Mouse (Mus musculus): ENCODE results near the gene Ralgapa1.
"Not testable (repeated sequence)": the region's sequence is repeated elsewhere in the genome, so short reads cannot be mapped to it uniquely, and the experiment has no call there.

The Ralgapa1 gene

DNA sequence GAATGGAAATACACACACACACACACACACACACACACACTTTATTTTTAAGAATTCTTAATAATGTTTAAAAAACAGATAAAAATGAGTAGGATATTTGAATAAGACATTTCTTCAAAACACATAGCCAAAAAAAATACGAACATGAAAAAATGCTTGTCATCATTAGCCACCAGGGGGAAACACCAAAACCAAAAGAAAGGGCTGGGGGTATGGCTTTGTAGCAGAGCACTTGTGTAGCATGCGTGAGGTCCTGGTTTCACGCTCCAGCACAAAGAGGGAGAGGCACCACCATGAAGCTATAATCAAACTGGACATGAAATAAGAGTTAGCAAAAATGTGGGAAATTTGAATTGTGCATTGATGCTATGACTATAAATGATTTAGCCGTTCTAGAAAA is 19.8 kb downstream of the Ralgapa1 start:
- CTCF ChIA-PET: no interaction called here

DNA sequence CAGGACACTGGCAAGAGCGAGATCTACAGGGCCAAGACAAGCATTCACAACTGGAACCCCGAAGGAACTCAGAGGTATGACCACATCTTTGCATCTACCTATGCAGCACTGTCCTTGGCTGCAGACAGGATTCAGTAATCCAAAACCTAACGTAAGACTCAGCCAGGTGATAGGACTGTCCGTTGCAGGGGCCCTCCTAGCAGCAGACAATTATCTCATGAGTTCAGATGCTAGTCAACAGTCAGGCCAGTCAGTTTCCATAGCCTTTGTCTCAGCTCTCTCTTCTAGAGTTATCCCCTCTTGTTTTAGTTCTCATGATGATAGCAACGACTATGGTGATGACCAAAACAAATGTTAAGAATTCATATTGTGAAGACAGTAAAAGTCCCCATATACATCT is 20.8 kb downstream of the Ralgapa1 start:
- CTCF ChIA-PET: no interaction called here

DNA sequence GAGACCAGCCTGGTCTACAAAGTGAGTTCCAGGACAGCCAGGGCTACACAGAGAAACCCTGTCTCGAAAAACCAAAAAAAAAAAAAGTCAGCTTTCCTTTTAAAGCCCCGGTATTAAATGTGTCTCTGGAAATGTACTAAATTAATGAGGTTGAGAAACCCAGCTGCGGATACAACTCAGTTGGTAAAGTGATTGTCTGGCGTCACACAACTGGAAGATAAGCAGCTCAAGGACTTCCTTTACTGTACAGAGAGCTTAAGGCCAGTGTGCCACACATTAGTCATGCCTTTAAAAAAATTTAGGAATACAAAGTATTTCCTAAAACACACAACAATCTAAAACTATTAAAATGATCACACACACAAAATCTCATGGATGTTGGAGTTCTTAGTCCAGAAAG is 22.2 kb downstream of the Ralgapa1 start:
- CTCF ChIA-PET: no interaction called here

DNA sequence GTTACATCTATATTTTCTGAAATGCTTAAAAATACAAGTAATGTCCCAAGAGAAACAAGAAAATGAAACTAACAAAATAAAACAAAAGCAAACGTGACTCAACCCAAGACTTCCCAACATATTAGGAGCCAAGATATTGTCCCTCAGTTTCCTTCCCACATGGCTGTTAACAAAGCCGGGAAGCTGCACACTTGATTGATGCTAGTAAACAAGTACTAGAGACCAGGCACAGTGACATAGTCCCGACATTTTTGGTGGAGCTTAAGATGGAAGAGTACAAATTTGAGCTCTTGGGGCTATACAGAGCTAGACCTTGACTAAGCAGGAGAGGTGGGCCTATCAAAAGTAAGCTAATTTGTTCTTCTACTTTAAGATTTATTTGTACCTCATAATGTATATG is 23.9 kb downstream of the Ralgapa1 start:
- CTCF ChIA-PET: interaction anchor here (1.0 kb wide), 1 partner anchor 9 kb away, joined by 3 read pairs; no protein-coding TSS in a partner anchor

DNA sequence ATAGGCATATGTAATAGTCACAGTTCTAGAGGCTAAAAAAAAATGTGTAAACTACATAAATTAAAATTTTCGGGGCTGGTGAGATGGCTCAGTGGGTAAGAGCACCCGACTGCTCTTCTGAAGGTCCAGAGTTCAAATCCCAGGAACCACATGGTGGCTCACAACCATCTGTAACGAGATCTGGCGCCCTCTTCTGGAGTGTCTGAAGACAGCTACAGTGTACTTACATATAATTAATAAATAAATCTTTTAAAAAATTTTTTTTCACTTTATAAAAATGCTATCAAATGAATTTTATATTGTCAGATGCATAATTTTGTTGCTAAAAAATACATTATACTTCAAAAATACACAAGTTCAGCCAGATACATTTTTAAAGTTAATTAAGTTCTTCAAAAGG is 26.5 kb downstream of the Ralgapa1 start:
- CTCF ChIA-PET: not testable (repeated sequence)

DNA sequence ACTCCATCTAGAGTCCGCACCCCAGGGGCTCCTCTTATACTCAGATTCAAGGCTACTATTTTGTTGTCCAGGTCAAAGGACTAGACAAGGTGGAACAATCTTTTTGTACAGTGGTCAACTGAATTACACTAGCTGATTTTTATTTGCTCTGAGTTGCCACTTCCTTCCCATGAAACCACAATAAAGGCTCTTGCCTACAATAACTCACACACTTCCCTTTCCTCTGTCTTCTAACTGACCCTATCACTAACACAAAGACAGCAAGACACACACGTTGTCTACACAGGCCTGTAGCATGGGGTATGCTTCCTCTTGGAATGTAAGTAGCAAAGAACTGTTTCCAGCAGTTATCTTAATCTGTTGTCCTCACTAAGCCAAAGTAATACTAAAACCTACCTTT is 35.7 kb downstream of the Ralgapa1 start:
- CTCF ChIA-PET: no interaction called here

DNA sequence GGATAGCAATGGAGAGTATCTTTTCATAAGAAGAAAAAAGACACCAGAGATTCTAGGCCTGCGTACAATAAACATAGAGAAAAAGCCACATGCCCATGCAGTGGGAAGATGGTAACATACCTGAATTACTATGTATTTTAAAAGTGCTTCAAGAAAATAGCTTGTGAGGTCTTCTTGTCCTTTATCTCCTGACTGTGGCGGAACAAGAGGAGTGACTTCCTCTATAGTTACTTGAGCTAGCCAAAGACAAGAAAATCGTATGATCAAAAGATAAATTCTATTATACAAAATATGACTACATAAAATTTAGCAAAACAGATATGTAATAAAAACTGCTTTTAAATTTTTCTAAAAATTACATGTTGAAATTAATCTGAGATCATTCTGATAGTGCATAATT is 38.3 kb downstream of the Ralgapa1 start:
- CTCF ChIA-PET: interaction anchor here (0.5 kb wide), 1 partner anchor 51 kb away, joined by 3 read pairs; no protein-coding TSS in a partner anchor

DNA sequence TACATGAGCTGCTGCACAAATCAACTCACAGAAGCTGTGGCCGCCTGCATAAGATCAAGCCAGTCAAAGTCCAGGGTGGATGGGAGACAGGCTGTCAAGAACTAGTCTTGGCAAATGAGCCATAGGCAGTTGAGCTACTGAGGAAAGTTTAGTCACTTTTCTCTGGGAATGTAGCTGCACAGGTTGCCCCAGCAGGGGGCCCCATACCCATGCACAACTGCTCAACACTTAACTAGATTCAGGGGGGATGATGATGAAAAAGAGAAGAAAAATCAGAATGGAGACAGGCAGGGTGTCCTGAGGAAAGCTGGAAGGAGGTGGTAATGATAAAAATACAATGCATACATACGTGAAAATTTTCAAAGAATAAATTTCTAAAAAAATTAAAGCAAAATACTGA is 42.7 kb downstream of the Ralgapa1 start:
- CTCF ChIA-PET: no interaction called here

DNA sequence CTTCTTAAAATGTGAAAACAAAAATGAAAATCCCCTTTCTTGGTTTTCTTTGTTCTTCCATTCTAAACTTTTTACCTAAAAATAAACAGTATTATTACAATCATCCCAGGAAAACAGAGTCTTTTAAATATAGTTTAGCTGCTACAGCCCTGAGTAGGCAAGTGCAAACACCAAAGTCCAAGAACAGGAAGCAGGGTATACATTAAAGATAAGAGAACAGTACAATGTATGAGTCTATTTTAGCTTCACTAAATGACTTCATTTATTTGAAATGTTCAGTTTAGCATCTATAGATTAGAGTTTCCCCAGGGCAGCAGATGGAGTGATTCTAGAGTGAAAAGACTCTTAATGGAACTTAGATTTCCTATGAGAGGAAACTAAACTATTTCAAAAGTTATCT is 43.6 kb downstream of the Ralgapa1 start:
- CTCF ChIA-PET: no interaction called here

DNA sequence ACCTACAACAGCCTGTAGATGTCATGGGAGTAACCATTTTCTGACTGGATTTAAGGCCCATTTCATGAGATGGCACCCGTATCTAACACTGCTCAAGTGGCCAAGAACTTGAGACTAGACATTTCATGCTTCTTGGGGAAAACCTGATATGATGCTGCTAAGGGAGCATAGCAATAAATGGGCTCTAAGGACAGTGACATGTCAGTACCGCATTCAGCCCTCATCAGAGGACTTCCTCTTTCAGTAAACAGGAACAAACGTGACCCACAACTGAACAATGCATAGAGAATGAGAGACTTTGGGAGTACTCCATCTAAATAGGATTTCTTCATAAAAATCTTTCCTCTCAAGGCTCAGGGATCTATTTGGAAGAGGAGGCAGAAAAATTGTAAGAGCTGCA is 46.7 kb downstream of the Ralgapa1 start:
- CTCF ChIA-PET: no interaction called here

DNA sequence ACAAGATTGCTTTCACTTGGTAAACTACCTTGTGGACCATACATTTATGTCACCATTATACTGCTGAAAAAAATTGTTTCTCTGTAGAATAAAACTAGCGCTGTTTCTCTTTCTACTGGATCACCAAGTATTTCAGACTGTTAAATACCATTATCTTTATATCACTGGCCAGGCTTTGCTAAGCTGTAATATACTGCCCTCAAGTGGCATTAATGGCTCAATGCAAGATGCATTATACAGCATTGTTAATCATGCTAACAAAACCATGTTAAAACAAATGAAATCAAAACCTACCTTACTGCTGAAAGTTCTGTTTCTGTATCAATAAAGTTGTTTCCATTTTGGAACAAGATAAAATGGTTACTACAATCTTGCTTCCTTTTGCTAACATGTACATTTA is 100.6 kb downstream of the Ralgapa1 start:
- CTCF ChIA-PET: no interaction called here

DNA sequence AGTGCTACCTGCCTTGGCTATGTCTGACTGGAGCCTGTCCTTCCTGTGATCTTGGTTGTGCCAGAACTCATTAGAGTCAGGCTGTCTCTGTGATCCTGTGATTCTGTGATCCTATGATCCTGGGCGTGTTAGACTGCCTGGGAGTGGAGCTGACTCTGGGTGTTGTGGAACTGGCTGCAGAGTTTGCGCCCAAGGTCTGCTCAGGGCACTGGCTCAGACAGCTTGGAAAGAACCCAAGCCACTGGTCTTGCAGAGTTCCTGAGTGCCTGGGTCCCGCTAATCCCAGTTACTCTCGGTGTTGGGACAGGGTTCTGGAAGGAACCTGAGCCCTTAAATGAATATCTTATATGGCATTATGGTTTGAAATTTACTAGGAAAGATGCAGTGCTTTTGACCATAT is 115.1 kb downstream of the Ralgapa1 start:
- CTCF ChIA-PET: no interaction called here

DNA sequence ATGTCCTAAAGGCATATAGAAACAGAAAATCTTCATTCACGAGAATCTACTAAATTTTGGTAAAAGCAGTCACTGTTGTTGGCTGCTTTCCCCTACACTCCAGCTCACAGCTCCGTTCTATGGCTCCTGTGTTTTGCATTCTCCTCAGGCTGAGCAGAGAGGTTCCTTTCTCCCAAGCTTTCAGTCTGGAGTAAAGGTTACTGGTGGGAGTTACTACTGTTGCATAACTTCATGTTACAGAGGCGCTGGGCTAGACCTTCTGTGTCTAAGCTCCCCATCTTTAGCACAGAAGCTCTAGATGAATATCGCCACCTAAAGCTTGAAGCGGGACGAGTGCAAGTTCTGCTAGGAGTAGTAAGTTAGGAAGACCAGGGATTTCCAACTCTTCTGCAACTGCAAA is 154.3 kb downstream of the Ralgapa1 start:
- CTCF ChIA-PET: no interaction called here

DNA sequence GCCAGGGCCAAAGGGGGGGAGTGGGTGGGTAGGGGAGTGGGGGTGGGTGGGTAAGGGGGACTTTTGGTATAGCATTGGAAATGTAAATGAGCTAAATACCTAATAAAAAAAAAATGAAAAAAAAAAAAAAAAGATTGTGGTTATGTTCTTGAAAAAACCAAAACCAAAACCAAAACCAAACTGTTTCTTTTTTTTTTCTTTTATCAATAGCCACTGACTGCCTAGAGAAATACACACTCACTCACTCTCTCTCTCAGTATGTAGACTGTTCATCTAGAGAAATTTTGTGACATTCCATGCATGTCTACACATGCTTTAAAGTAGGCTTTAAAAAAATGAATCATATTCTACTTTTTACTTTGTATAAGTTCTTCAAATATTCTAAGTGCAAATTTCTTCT is 157.8 kb downstream of the Ralgapa1 start:
- CTCF ChIA-PET: interaction anchor here (0.7 kb wide), 1 partner anchor 14 kb away, joined by 3 read pairs; no protein-coding TSS in a partner anchor

DNA sequence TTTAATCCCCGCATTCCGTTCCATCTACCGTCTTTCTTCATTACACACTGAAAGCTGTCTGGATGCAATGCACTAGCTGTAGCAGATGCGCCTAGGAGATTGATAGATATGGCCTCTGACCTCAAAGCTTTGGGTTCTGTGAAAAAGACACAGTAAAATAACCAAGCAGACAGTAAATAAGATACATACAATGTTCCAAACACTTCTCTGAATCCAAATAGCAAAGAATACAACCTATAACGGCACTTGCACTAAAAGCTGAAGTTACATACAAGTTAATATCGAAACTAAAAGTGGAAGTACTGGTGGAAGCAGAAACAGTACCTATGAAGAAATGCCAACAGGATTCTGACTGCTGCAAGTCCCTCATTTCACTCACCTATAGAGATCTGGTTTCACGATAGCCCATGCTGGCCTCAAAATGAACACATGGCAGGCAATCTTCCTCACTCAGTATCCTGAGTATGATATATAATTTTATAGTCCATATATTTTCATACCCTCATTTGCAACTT is 172.9 kb downstream of the Ralgapa1 start:
- CTCF ChIA-PET: no interaction called here

DNA sequence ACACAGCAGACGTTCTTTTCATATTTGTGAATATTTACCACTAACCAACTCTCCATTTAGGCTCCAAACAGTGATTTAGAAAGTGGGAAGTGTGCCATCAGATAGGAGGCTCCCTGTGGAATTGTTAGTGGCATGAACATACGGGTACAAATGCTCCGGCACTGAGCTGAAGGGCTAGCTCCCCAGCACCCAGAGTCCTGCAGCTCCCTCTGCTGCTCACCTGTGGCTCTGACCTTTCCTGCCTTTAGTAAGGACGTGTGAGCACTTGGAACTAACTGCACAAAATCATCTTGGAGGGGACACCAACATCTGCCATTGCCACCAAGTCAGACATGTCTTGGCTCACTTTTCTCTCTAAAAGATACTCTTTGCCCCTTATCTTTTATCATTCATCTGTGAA is 194.3 kb downstream of the Ralgapa1 start:
- CTCF ChIA-PET: no interaction called here

DNA sequence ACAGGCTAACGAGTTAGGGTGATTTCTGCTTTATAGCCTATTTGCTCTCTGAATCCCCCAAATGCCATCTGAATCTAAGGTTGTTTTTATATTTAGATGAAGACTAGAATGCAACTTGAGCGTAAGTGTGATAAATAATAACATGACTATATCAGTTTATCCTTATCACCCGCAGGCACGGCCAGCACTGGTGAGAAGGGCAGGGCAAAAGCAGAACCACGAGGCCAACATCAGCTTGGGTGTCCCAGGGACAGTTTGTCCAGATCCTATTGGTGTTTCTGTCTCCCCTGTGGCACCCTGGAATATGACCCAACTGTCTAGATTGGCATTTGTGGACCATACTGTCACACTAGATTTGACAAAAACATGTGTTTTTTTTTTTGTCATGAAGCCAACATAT is 197.7 kb downstream of the Ralgapa1 start:
- CTCF ChIA-PET: no interaction called here

DNA sequence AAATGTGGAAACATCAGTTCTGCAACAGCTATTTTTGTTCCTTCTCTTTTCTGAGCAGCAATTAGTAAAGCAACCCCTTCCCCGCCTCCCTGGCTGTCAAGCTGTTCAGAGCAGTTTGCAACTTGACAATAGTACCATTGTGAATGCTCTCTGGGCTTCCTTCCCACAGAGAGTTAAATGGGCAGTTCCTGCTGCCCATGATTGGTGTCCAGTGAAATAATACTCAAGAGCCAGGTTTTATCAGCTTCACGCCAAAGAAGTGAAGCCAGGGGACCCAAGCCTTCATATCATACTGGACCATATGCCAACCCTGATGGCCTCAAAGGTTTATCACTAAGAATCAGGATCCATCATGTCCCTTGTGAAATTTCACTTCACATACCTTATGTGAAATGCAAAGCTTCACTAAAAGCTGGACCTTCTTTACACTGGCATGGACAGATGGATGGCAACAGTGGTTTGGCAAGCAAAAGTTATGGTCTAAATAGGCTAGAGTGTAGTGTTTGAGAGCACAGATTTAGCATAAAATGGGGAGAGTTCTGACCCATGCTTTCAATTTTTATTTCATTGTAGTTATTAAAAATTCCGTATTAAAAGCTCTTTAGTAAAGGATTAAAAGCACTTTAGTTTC is 198.2 kb downstream of the Ralgapa1 start:
- CTCF ChIA-PET: no interaction called here

DNA sequence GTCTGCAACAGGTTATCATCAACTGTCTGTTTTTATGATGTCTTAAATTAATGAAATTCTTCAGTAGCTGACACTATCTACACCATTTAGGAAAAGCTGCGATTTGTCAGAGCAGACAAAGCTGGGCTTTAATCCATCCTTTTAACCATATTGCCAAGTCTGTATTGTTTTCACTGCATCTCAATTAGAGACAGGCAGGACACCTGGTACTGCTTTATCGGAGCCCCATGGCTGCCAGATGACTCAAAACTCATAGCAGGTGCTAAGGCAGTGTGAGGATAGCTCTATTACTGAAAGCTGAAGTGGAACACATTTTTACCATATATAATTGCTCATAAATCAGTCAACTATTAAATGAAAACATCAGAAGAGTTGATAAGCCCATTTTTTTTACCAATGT is 200.6 kb downstream of the Ralgapa1 start:
- CTCF ChIA-PET: no interaction called here

DNA sequence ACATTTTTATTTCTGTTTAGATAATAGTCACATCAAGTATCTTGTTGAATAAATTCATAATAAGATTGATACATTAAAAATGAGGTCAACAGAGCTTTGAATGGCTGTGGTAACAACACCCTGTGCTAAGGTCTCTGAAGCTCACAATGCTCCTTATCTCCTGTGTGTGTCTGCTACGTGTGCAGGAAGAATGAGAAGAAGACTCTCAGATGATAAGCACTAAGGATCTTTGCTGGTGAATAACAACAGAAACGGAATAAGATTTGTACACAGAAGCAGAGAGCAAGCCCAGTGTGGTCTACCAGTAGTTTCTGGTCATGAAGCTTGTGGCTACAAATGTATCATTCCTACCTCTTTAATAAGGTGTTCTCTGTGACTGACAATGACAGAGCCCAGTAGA is 210.2 kb downstream of the Ralgapa1 start:
- CTCF ChIA-PET: no interaction called here

DNA sequence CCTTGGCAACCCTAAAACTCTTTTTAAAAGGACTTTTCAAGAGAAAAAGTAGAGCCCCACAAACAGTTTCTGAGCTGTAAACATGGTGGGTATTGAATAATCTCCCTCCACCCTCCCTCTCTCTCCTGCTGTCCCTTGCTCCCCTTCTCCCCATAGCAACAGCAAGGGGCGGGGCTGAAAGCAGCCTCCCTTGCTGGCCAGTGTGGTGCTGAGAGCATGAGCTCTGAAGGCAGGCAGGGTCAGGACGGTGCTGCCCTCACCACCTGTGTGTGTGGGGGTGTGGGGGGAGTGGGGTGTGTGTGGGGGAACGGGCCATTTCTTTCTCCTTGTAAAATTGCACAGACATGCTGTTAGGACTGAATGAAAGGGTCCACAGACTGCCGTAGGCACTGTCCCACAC is 213.1 kb downstream of the Ralgapa1 start:
- CTCF ChIA-PET: interaction anchor here (0.9 kb wide), 1 partner anchor 10 kb away, joined by 3 read pairs; no protein-coding TSS in a partner anchor

DNA sequence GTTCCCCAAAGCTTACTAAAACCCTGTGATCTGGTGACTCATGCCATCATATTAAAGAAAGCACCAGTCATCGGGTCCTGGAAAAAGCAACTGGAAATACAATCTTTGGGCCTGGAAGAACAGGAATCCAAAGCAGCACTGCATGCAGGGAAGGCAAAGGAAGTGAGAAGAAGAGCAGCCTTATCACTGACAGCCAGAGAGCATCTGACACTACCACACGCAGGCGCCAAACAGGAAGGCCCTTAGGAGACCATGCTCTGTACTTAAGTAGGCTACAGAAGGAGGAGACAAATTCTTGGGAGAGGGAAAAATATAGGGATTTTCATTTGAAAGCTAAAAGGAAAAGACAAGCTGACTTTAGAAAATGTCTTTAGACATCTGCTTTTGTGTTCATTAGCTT is 216.6 kb downstream of the Ralgapa1 start:
- CTCF ChIA-PET: no interaction called here

DNA sequence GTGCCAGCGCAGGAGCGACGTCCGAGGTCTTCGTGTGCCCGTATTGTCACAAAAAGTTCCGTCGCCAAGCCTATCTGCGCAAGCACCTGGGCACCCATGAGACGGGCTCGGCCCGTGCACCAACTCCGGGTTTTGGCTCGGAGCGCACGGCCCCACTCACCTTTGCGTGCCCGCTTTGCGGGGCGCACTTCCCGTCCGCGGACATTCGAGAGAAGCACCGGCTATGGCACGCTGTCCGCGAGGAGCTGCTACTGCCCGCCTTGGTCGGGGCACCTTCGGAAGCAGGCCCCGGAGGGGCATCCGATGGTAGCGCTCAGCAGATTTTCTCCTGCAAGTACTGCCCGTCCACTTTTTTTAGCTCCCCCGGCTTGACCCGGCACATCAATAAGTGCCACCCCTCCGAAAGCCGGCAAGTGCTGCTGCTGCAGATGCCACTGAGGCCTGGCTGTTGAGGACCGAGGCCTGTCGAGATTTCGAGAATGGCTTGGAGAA is 220.4 kb downstream of the Ralgapa1 start:
- CTCF ChIA-PET: no interaction called here
